Mouse (Mus musculus): ENCODE measurements around the gene Tex12. TPM values are rescaled to one million over a fixed set of nuclear protein-coding genes. Genes with fewer than 3 reads are reported as not detected.

Gene Tex12
- total RNA-seq, 2 experiments from 2014 or later = not detected

GRCm38 (mm10) chr9:50554241-50555093, 6.7 kb downstream of the Tex12 start, which contains the start of gene Il18:
Gene Il18 (plus strand): TSS chr9:50554827.
- intact Hi-C loops (cut with DNase I) = no loop called here
- peak; percentile 42 to 59 for DNase-seq (ENCODE audit: extremely low spot score in 1 of 2, low spot score in 2 of 2)
- H3K4me3 ChIP-seq = peak within 1 kb of the TSS; percentile 33
- H3K27ac ChIP-seq = peak within 1 kb of the TSS; percentile 85
- no peak; the same call in none of the 2 replicates for TF ChIP-seq CTCF (IDR thresholded peaks at IDR 0.05)

DNA sequence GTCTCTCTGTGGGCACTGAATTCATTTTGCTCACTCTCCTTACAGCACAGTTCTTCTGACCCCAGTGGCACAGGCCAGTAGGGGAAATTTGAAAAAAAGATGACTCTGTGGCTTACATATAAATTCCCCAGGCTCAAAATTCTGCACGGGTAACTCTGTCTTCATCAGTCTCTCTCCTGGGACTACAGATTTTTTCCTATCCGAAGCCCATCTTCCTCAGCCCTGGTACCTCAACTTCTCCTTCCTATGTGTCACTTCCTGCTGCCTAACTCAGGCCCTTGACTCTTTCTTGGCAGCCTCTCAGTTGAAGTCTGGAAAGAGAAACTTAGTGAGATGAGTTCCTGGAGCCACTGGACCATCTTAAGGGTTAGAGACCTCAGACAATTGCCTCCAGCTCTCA, 7.6 kb downstream of the Tex12 start:
- no peak for TF ChIP-seq CTCF (IDR thresholded peaks at IDR 0.05)
- Histone ChIP-seq H3K4me3 (no peak overlapping the region), H3K27ac (no peak overlapping the region)
- no peak for DNase-seq (ENCODE audit: extremely low spot score in 1 of 2, low spot score in 2 of 2)
- intact Hi-C loops (cut with DNase I) = no loop called here

- Histone ChIP-seq H3K4me3 (no peak overlapping the region), H3K27ac (no peak overlapping the region)
- intact Hi-C loops (cut with DNase I) = no loop called here
- TF ChIP-seq CTCF (IDR thresholded peaks at IDR 0.05) = no peak
- DNase-seq (ENCODE audit: extremely low spot score in 1 of 2, low spot score in 2 of 2) = no peak
Measured at GRCm38 (mm10) chr9:50552206-50552605, 8.9 kb downstream of the Tex12 start.

- no peak for DNase-seq (ENCODE audit: extremely low spot score in 1 of 2, low spot score in 2 of 2)
- TF ChIP-seq CTCF (IDR thresholded peaks at IDR 0.05) = no peak
- Histone ChIP-seq H3K27ac (no peak overlapping the region), H3K4me3 (no peak overlapping the region)
- intact Hi-C loops (cut with DNase I) = no loop called here
Measured at GRCm38 (mm10) chr9:50548936-50549335, 12.2 kb downstream of the Tex12 start.

DNA sequence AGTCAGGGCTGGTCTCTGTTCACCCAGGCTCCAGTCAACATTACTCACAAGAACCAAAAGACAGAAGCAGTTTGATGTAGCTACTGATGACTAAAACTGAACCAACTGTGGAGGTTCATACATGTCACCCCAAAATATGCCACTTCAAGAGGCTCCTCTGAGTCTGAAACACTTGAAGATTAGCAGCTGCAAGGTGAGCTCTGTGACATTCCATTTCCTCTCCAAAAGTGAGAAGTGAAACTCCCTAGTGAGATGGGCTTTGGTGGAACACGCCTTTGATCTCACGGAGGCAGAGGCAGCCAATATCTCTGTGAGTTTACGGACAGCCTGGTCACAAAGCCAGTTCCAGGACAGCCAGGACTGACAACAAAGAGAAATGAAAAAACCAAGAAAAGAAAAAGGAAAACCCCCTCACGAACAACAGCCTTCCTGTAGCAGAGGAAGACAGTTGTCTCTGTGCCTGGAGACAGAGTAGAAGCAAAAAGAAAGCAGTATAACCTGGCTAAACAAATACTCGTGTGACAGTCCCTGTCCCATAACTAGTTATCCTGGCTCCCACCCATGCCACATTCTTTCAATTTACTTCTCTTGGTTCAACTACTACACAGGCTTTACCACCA, 13.2 kb downstream of the Tex12 start:
- no peak overlapping the region for H3K27ac ChIP-seq
- TF ChIP-seq CTCF (IDR thresholded peaks at IDR 0.05) = no peak
- DNase-seq (ENCODE audit: extremely low spot score in 1 of 2, low spot score in 2 of 2) = no peak
- H3K4me3 ChIP-seq = no peak overlapping the region
- intact Hi-C loops (cut with DNase I) = no loop called here

DNA sequence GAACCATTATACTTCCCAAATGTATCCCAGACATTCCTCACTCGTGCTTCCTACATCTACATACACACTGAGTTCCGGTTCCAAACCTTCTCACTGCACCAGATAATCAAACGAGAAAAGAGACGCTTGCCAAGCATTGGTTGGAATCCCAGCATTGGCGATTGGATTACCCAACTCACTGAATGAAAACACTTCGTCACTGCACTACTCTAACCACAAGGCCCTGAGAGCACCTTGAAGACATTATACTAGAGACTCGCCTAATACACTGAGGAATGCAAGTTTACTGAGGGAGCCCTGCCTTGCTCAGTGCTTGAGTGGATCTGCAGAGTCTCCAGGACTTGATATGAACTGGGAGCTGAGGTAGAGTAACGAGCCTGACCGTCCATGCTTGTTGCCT, 18.7 kb downstream of the Tex12 start:
- intact Hi-C loops (cut with DNase I) = no loop called here
- no peak for DNase-seq (ENCODE audit: extremely low spot score in 1 of 2, low spot score in 2 of 2)

GRCm38 (mm10) chr9:50540170-50540569, 21.0 kb downstream of the Tex12 start:
- intact Hi-C loops (cut with DNase I) = no loop called here
- TF ChIP-seq CTCF (IDR thresholded peaks at IDR 0.05) = no peak
- DNase-seq (ENCODE audit: extremely low spot score in 1 of 2, low spot score in 2 of 2) = no peak
- H3K27ac ChIP-seq = peak overlapping the region; percentile 30
- peak overlapping the region; percentile 22 for H3K4me3 ChIP-seq

More for the DNA sequence above, 18.7 kb downstream of the Tex12 start:
- no peak overlapping the region for H3K4me3 ChIP-seq
- no peak overlapping the region for H3K27ac ChIP-seq
- TF ChIP-seq CTCF (IDR thresholded peaks at IDR 0.05) = no peak

DNA sequence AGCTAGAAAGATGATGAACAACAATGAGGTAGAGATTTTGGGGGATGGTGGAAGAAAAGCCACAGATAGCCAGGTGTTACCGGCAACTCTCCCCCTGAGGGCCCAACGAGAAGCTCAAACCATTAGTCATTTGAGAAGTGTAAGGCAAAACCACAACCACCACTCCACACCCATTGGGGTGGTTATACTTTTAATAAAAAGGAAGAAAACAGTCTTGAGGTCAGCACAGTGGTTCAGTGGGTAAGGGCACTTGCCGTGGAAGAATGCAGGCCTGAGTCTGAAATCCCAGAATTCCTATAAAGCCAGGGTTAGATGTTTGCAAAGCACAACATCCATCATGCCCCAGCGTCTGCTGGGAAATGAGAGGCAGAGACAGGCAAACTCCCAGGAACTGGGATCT, 23.8 kb downstream of the Tex12 start:
- no peak for TF ChIP-seq CTCF (IDR thresholded peaks at IDR 0.05)
- intact Hi-C loops (cut with DNase I) = no loop called here
- no peak for DNase-seq (ENCODE audit: extremely low spot score in 1 of 2, low spot score in 2 of 2)
- H3K27ac ChIP-seq = no peak overlapping the region
- H3K4me3 ChIP-seq = no peak overlapping the region

- TF ChIP-seq CTCF (IDR thresholded peaks at IDR 0.05) = no peak
- intact Hi-C loops (cut with DNase I) = no loop called here
- H3K4me3 ChIP-seq = no peak overlapping the region
- no peak for DNase-seq (ENCODE audit: extremely low spot score in 1 of 2, low spot score in 2 of 2)
- H3K27ac ChIP-seq = no peak overlapping the region
Measured at GRCm38 (mm10) chr9:50536603-50537135, 24.5 kb downstream of the Tex12 start.

DNA sequence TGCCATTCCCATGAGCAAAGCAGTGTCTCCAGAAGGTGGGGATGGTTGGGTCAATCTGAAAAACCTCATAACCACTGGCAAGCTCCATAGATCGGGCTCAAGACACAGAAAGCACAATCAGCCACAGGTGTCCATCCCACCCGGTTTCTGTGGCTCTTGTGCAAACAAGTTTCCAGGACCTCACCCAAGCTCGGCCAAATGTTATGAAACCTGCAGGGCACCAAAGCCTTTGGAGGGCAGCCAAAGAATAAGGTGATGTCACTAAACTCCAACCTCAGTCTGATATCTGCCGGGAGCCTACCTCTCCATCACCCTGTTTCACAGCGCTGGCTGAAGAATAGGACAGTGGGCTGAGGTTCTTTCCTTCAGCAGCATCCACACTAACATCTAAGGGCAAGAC, 25.2 kb downstream of the Tex12 start:
- Histone ChIP-seq H3K4me3 (no peak overlapping the region), H3K27ac (no peak overlapping the region)
- intact Hi-C loops (cut with DNase I) = no loop called here
- no peak for DNase-seq (ENCODE audit: extremely low spot score in 1 of 2, low spot score in 2 of 2)
- TF ChIP-seq CTCF (IDR thresholded peaks at IDR 0.05) = no peak

DNA sequence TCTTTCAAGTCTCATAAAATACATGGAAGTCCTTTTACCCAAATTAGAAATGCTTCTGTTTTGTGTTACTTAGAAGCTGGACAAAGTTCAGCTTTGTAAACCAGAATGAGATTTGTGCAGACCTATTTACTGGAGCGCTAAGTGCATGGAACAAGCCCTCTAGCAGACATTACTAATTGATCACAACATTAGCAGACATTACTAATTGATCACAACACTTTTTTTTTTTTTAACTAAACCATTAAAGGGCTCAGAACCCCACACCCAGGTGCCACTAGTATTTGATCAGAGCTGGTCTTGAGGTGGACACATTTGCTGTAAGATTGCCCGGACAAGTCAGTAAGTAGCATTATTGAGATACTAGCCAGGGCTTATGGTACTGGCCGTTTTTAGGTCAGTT, 27.3 kb downstream of the Tex12 start:
- no peak for DNase-seq (ENCODE audit: extremely low spot score in 1 of 2, low spot score in 2 of 2)
- H3K4me3 ChIP-seq = peak overlapping the region; percentile 3; the same call in 1 of the 2 replicates
- H3K27ac ChIP-seq = peak overlapping the region; percentile 54; the same call in 1 of the 2 replicates
- intact Hi-C loops (cut with DNase I) = no loop called here
- TF ChIP-seq CTCF (IDR thresholded peaks at IDR 0.05) = no peak

DNA sequence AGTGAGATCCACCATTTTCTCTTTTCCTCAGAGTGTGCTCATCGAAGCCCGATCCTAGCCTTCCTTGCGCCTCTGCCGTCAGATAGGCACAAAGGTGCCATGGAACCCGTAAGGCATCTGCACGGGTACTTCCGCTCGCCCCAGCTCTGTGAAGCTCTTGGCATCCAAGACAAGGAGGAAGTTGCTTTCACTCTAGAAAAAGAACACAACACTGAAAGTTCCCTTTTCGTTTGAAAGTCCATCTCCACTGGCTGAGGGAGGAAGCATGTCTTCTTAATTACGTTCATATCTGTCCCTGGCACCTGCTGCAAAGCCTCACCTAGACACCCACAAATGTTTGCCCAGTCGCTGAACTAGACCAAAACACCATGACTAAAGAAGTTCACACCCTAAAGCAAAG, 27.8 kb downstream of the Tex12 start:
- peak overlapping the region; percentile 3; the same call in 1 of the 2 replicates for H3K4me3 ChIP-seq
- H3K27ac ChIP-seq = peak overlapping the region; percentile 54; the same call in 1 of the 2 replicates
- intact Hi-C loops (cut with DNase I) = no loop called here
- no peak for DNase-seq (ENCODE audit: extremely low spot score in 1 of 2, low spot score in 2 of 2)
- TF ChIP-seq CTCF (IDR thresholded peaks at IDR 0.05) = no peak
